Mouse (Mus musculus): Measurements from ENCODE around the gene Mesp1.

Mesp1 gene

GRCm38 (mm10) chr7:79786295-79786694 is 7.3 kb downstream of the Mesp1 start:
- DNase-seq = peak; percentile 79

- DNase-seq = no peak
Observed at GRCm38 (mm10) chr7:79782516-79782855, 11.1 kb downstream of the Mesp1 start.

DNA sequence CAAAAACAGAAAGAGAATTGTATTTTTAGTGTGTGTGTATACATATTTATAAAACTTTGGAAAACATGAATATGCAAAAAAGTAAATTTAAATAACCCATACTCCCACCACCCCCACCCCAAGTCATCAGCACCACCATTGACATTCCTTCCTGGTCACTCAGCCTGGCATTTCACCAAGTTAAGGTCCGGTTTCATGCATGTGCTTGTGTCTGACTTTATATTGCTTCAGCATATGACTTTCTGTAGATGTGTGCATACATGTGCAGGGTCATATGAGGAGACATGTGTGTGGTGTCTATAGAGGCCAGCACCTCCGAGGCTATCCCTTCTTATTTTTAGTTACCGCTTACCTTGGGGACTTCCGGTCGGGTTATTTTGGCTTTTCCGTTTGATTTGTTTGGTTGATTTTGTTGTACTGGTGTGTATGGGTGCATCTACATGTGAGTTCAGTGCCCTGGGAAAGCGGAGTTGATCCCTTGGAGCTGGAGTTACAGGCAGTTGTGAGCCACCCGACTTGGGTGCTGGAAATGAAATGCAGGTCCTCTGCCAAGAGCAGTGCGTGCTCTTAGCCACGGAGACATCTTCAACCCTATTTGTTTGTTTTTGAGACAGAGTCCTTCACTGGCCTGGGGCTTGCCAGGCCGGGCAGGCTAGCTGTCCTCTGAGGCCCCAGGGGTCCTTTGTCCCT is 11.6 kb downstream of the Mesp1 start:
- DNase-seq = no peak

GRCm38 (mm10) chr7:79780647-79781626 is 12.7 kb downstream of the Mesp1 start:
- DNase-seq = peak; percentile 82

DNA sequence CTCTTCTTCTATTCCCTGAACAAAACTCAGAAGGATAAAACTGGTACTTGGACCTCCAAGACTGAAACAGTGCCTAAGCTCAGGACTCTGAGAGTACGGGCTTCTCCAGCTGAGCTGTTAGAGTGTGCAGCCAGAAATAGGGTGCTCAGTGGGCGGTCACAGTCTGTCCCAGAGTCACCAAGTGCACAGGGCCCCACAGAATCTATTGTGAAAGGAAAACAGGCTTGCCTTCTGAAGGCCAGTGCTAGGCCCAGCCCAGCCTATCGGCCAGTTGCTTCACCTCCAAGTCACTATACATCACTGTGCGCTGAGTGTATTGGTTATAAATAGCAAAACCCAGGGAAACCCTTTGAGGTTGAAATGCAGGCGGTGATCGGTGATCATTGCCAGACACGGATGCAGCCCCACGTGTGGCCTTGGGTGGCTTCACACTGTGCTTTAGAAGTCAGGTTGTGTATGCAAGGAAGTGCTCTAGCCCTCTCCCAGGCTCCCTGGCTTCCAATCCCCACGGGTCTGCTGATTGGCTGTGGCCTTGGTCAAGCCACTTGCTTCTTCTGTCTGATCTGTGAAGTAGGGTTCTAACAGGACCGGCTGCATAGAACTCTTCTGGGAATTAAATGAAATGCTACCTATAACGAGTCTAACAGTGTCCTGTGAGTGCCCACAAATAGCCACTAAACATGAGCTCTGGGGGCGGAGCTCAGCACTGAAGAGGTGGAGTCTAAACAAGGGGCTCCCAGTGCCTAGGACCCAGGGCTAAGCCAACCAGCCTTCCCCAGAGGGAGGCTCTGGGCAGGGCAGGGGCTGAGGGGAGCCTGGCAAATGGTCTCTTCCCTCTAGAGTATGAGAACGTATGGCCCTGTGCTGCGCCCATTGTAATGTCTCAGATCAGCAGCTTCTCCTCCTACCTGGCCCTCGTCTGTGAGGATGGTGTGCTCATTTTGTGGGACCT is 21.8 kb downstream of the Mesp1 start:
- no peak for DNase-seq

DNA sequence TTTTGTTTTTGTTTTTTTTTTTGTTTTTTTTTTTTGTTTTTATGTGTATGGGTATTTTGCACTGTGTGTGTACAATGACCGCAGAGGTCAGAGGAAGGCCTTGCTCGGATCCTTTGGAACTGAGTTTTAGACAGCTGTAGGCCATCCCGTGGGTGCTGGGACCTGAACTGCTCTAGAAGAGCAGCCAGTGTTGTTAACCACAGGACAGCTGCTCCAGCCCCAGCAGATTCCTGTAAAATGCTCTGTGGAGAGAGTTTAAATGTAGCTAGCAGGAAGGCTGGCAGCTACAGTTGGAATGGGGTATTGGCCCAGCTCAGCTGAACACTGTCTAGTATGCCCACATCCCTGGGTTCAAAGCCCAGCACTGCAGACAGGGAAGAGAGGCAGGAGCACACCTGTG is 23.9 kb downstream of the Mesp1 start:
- no peak for DNase-seq

GRCm38 (mm10) chr7:79765991-79766390 is 27.6 kb downstream of the Mesp1 start:
- DNase-seq = no peak

- no peak for DNase-seq
Observed at GRCm38 (mm10) chr7:79762106-79762505, 31.5 kb downstream of the Mesp1 start.

GRCm38 (mm10) chr7:79761124-79761876 is 32.3 kb downstream of the Mesp1 start:
- DNase-seq = no peak

GRCm38 (mm10) chr7:79759766-79760165 is 33.8 kb downstream of the Mesp1 start:
- no peak for DNase-seq

GRCm38 (mm10) chr7:79758176-79758575 is 35.4 kb downstream of the Mesp1 start:
- no peak for DNase-seq

- DNase-seq = no peak
Observed at GRCm38 (mm10) chr7:79756334-79756733, 37.3 kb downstream of the Mesp1 start.

GRCm38 (mm10) chr7:79749511-79749910 is 44.1 kb downstream of the Mesp1 start:
- no peak for DNase-seq

GRCm38 (mm10) chr7:79747659-79748058 is 45.9 kb downstream of the Mesp1 start:
- no peak for DNase-seq

DNA sequence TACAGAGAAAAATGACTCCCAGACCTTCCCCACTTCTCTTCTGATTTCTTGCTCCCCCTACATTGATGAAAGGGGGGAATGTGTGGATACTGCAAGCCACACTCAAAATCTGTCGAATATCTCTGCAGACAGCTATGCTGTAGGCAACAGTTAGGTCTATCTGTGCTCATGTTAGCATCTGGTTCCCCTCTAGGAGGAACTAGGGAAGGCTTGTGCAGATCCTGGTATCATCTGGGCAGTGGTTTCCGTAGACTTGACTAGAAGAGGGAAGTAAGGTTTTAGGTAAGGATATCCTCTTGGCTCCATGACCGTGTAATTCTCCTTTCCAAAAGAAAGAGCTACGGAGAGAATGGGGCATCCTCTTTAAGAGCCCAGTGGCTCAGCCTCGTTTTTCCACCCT is 49.0 kb downstream of the Mesp1 start:
- no peak for DNase-seq

DNA sequence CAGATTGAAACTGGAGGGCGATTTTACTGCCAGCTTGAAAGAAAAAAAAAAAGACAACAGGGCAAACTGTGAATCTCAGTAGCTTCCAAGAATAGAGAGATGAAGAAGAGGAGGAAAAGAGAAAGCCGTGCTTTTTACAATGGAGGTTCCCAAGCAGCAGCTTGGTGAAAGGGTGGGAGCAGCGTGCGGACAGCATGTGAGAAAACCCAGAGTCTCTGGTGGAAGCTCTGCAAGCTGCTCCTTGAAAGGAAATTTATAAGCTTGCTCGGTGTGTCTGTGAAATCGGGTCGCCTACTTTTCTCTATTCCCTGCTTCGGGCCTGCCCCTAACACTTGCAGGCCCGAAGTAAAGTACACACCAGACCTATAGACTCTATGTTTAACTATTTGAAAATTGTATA is 49.5 kb downstream of the Mesp1 start:
- no peak for DNase-seq

- peak; percentile 84 for DNase-seq
Observed at GRCm38 (mm10) chr7:79742659-79743536, 50.7 kb downstream of the Mesp1 start, which contains the start of the genes Pex11a and Wdr93. Gene Pex11a (minus strand): TSS chr7:79743131. Gene Wdr93 (plus strand): TSS chr7:79743163.

GRCm38 (mm10) chr7:79742277-79742658 is 51.3 kb downstream of the Mesp1 start:
- no peak for DNase-seq
